Mouse (Mus musculus) lung, postnatal 0 days (tissue): ENCODE measurements around the gene Prrt1. TPM values are rescaled to one million over a fixed set of nuclear protein-coding genes. Genes with fewer than 3 reads are reported as not detected.

Experiments used
- ATAC-seq: fragments of 200-750 bp; cut with Nextera tagmentation; 2 replicates; pipeline ENCODE4 v1.8.0; 2017; ENCODE audit warnings: moderate library complexity
- DNase-seq: peaks from one replicate; pipeline ENCODE4 v3.0.0-alpha.2; 2016; ENCODE audit warnings: low spot score
- H3K27ac ChIP-seq: fragments of 300-500 bp; sonication (generic); 2 replicates; pipeline ENCODE4 v1.5.1; 2014; ENCODE audit warnings: antibody characterized with exemption, mild to moderate bottlenecking, low read length, mixed read lengths
- H3K27me3 ChIP-seq: fragments of 300-500 bp; sonication (generic); replicated peaks from 2 replicates; pipeline ENCODE4 v1.6.1; 2014; ENCODE audit warnings: low read length, mixed read lengths; ENCODE audit not compliant: insufficient read depth
- H3K36me3 ChIP-seq: fragments of 300-500 bp; sonication (generic); 2 replicates; pipeline ENCODE4 v1.6.1; 2014; ENCODE audit warnings: low read length, mixed read lengths; ENCODE audit not compliant: insufficient read depth
- H3K4me1 ChIP-seq: fragments of 300-500 bp; sonication (generic); 2 replicates; pipeline ENCODE4 v1.6.1; 2014; ENCODE audit warnings: antibody characterized with exemption, low read depth, low read length, mixed read lengths; ENCODE audit not compliant: insufficient read depth
- H3K4me2 ChIP-seq: fragments of 300-500 bp; sonication (generic); replicated peaks from 2 replicates; pipeline ENCODE4 v1.6.1; 2014; ENCODE audit warnings: low read depth, mild to moderate bottlenecking, low read length, moderate library complexity, mixed read lengths
- H3K4me3 ChIP-seq: fragments of 300-500 bp; sonication (generic); 2 replicates; pipeline ENCODE4 v1.5.1; 2014; ENCODE audit warnings: low read depth, low read length
- H3K9ac ChIP-seq: fragments of 300-500 bp; sonication (generic); replicated peaks from 2 replicates; pipeline ENCODE4 v1.6.1; 2014; ENCODE audit warnings: low read depth, mild to moderate bottlenecking
- H3K9me3 ChIP-seq: fragments of 300-500 bp; sonication (generic); 2 replicates; pipeline ENCODE4 v1.6.1; 2016; ENCODE audit warnings: low read length, mixed read lengths
- CTCF ChIP-seq: IDR thresholded peaks from 2 replicates; pipeline ENCODE4 v1.5.1; 2016; ENCODE audit warnings: antibody characterized with exemption, mild to moderate bottlenecking
- EP300 ChIP-seq: IDR thresholded peaks from 2 replicates; pipeline ENCODE4 v1.6.1; 2016; ENCODE audit warnings: antibody characterized with exemption, mild to moderate bottlenecking, control low read depth
- WGBS: fragments of 180-500 bp; shearing (Covaris S2); extraction: QIAGEN DNeasy Blood & Tissue Kit; methylation state at CpG from one replicate; pipeline ENCODE4 v1.1.7; 2014; 5-methylcytosine and 5-hydroxymethylcytosine counted together
- polyA plus RNA-seq: library from polyadenylated mRNA; unstranded; fragments of >200 nt; fragmentation: Nextera tagmentation; extraction: Ambion mirVana; gene quantifications from 2 replicates; pipeline ENCODE4 v1.2.1, GENCODE M21; 2015

Prrt1 gene
- polyA plus RNA-seq, 1 experiment from 2014 or later = 0.29 TPM

- Histone ChIP-seq H3K4me2 (peak overlapping the region; percentile 62), H3K27me3 (peaks cover 17% of the 10 kb centered on the region), H3K9me3 (no peaks in the 10 kb centered on the region), H3K27ac (peak overlapping the region; percentile 88; the same call in 1 of the 2 replicates), H3K4me1 (peaks cover 21% of the 10 kb centered on the region; the same call in 1 of the 2 replicates), H3K4me3 (peak overlapping the region; percentile 60), H3K36me3 (no peaks in the 10 kb centered on the region; the same call in 1 of the 2 replicates), H3K9ac (peak overlapping the region; percentile 62; the same call in 1 of the 2 replicates)
- 49% methylated on average over 16 of the region's 16 CpGs for WGBS
- no peak for TF ChIP-seq CTCF
- no peak for TF ChIP-seq EP300
- DNase-seq (no peak), ATAC-seq (no peak)
These were observed 3.1 kb upstream of the Prrt1 start for GRCm38 (mm10) chr17:34626062-34626772.

DNA sequence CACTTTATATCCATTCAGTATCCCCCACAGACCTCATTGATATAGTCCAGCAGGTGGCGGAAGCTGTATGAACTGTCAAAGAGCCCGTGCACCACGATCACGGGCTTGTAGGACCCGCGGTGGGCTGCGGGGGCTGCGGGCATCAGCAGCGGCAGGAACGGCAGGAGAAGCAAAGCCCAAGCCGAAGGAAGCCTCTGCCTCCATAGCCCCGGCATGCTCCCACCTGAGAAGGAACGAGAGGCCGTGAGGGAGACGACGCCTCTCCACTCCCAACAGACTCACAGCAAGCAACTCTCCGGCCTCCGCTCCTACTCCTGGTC lies 2.6 kb upstream of the Prrt1 start:
- ATAC-seq = 0 out of 2 replicates have a peak, but pooled peaks have one; percentile 19
- no peak for TF ChIP-seq EP300
- peak; percentile 66 for TF ChIP-seq CTCF
- peak overlapping the region; percentile 60 for H3K4me3 ChIP-seq
- peak; percentile 67 for DNase-seq
- H3K27me3 ChIP-seq = peaks cover 22% of the 10 kb centered on the region
- 1% methylated on average over 18 of the region's 18 CpGs for WGBS
- peak overlapping the region; percentile 62 for H3K4me2 ChIP-seq
- no peaks in the 10 kb centered on the region; the same call in 1 of the 2 replicates for H3K36me3 ChIP-seq
- H3K9ac ChIP-seq = peak overlapping the region; percentile 62; the same call in 1 of the 2 replicates
- H3K27ac ChIP-seq = peak overlapping the region; percentile 88
- H3K9me3 ChIP-seq = no peaks in the 10 kb centered on the region
- peaks cover 21% of the 10 kb centered on the region; the same call in 1 of the 2 replicates for H3K4me1 ChIP-seq

DNA sequence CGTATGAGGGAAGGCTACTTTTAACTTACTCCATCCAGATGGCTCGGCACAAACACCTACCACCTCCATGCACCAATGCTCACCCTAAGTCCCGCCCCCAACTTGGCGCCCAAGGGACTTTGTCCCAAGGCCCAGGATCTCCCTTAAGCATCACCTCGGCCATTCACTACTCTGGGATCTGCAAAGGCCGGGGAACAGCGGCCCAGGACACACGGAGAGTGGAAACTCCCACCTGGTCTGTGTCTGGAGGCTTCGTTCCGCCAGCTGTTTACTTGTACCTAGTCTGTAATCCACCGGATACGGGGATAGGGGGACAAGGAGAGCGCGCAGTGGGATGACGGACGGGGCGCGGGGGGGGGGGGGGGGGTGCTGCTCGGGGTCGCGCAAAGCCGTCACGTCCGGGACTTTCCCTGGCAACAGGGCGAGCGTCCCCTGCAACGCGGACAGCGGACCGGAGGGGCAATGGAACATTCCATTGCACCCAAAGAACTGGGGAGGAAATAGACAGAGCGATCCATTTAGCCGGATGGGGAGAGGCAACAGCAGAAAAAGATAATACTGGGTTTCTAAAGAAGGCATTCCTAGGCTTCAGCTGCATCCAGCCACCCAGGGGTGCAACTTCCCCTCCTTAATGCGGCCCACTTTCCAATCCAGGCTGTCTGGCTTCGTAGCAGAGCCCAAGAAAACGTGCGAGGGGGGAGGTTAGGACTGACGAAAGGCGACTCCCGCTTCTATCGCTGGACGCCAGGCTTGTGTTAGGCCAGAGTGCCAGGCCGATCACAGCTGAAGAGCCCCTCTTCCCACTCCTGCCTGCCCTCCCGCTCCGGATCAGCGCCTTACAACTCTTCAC lies 2.0 kb upstream of the Prrt1 start:
- Histone ChIP-seq H3K9ac (peak overlapping the region; percentile 62), H3K27ac (peak overlapping the region; percentile 90), H3K27me3 (peaks cover 23% of the 10 kb centered on the region), H3K4me3 (peak overlapping the region; percentile 60), H3K4me1 (peaks cover 21% of the 10 kb centered on the region; the same call in 1 of the 2 replicates), H3K4me2 (peak overlapping the region; percentile 62), H3K36me3 (no peaks in the 10 kb centered on the region; the same call in 1 of the 2 replicates), H3K9me3 (no peaks in the 10 kb centered on the region)
- ATAC-seq (peak; percentile 86), DNase-seq (peak; percentile 94)
- TF ChIP-seq EP300 = no peak
- no peak; the same call in 1 of the 2 replicates for TF ChIP-seq CTCF
- WGBS = under 1% methylated on average over 32 of the region's 45 CpGs

DNA sequence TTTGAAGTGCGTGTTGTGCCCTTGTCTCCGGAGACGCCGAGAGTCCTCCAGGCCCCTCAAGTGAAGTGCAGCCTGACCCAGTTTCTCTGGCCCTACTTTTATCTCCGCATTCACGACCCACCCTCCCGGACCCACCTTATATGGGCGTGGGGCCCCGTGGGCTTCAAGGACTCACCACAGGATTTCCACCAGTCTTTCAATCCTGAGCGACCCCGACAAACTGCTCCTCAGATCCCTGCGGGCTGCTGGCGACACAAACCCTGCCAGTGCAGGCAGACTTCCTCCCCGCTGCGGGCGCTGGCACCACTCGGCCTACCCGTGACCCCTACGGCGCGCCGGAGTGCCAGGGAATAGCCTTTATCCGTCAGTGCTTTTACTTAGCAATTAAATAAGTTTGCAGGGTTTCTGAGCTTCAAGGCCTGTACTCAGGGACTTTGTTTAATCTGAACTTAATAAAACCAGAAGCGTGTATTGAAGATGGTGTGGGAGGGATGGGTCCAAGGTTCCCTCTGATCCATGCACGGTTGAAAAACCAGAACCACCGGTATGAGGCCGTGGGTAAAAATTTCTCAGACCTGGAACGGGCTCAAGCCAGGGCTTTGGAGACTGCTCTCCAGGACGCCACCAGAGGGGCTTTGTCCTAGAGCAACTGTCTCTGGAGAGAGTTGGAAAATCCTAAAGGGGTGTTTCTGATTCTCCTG lies 1.2 kb upstream of the Prrt1 start, which contains the start of gene Ppt2:
TSS of gene Ppt2 (minus strand) at position 568 of the 701 bp plus-strand sequence.
- ATAC-seq (peak; percentile 32), DNase-seq (no peak)
- TF ChIP-seq EP300 = peak; percentile 52; the same call in 1 of the 2 replicates
- 0 out of 2 replicates have a peak, but pooled peaks have one; percentile 7 for TF ChIP-seq CTCF
- H3K9me3 ChIP-seq = no peaks in the 10 kb centered on the region
- peaks cover 26% of the 10 kb centered on the region for H3K27me3 ChIP-seq
- H3K4me3 ChIP-seq = peak within 1 kb of the TSS; percentile 60
- peak within 1 kb of the TSS; percentile 46 for H3K9ac ChIP-seq
- 5% methylated on average over 29 of the region's 29 CpGs for WGBS
- H3K4me1 ChIP-seq = peaks cover 21% of the 10 kb centered on the region; the same call in 1 of the 2 replicates
- H3K36me3 ChIP-seq = no peaks in the 10 kb centered on the region
- peak within 1 kb of the TSS; percentile 62 for H3K4me2 ChIP-seq
- H3K27ac ChIP-seq = peak within 1 kb of the TSS; percentile 90

GRCm38 (mm10) chr17:34628644-34628967 lies 727 bp upstream of the Prrt1 start:
- no peak for ATAC-seq
- Histone ChIP-seq H3K4me2 (peak overlapping the region; percentile 62), H3K9me3 (no peaks in the 10 kb centered on the region), H3K4me3 (no peak overlapping the region), H3K27ac (no peak overlapping the region; the same call in 1 of the 2 replicates), H3K4me1 (peaks cover 21% of the 10 kb centered on the region; the same call in 1 of the 2 replicates), H3K27me3 (peaks cover 32% of the 10 kb centered on the region), H3K9ac (0 out of 2 replicates have a peak overlapping the region, but pooled peaks have one; percentile 46), H3K36me3 (no peaks in the 10 kb centered on the region)
- no peak for DNase-seq
- no peak for TF ChIP-seq EP300
- no peak for TF ChIP-seq CTCF
- 28% methylated on average over 5 of the region's 5 CpGs for WGBS
